Mouse (Mus musculus) kidney, embryonic 16.5 days (tissue): ENCODE measurements around the gene Defb11. TPM values are rescaled to one million over a fixed set of nuclear protein-coding genes. Genes with fewer than 3 reads are reported as not detected.
"Not testable (repeated sequence)": the region's sequence is repeated elsewhere in the genome, so short reads cannot be mapped to it uniquely, and the experiment has no call there.

Experiments
- ATAC-seq: fragments of 200-750 bp; cut with Nextera tagmentation; 2 replicates; pipeline ENCODE4 v1.8.0; 2017; ENCODE audit warnings: moderate TSS enrichment; ENCODE audit not compliant: low FRiP score, low TSS enrichment
- H3K27ac ChIP-seq: fragments of 300-500 bp; sonication (generic); 2 replicates; pipeline ENCODE4 v1.5.1; 2014; ENCODE audit warnings: low read length
- H3K27me3 ChIP-seq: fragments of 300-500 bp; sonication (generic); 2 replicates; pipeline ENCODE4 v1.6.1; 2014; ENCODE audit warnings: low read length, control low read depth, mixed read lengths; ENCODE audit not compliant: insufficient read depth
- H3K36me3 ChIP-seq: fragments of 300-500 bp; sonication (generic); 2 replicates; pipeline ENCODE4 v1.6.1; 2014; ENCODE audit warnings: low read length, control low read depth, mixed read lengths; ENCODE audit not compliant: insufficient read depth
- H3K4me1 ChIP-seq: fragments of 300-500 bp; sonication (generic); 2 replicates; pipeline ENCODE4 v1.6.1; 2014; ENCODE audit warnings: low read length, control low read depth, mixed read lengths; ENCODE audit not compliant: insufficient read depth
- H3K4me2 ChIP-seq: fragments of 300-500 bp; sonication (generic); replicated peaks from 2 replicates; pipeline ENCODE4 v1.6.1; 2014; ENCODE audit warnings: low read depth, low read length
- H3K4me3 ChIP-seq: fragments of 300-500 bp; sonication (generic); 2 replicates; pipeline ENCODE4 v1.5.1; 2014; ENCODE audit warnings: mild to moderate bottlenecking, low read length
- H3K9ac ChIP-seq: fragments of 300-500 bp; sonication (generic); replicated peaks from 2 replicates; pipeline ENCODE4 v1.6.1; 2014; ENCODE audit warnings: low read length
- H3K9me3 ChIP-seq: fragments of 300-500 bp; sonication (generic); 2 replicates; pipeline ENCODE4 v1.6.1; 2016; ENCODE audit warnings: low read length, control low read depth
- WGBS: fragments of 180-500 bp; shearing (Covaris S2); extraction: QIAGEN DNeasy Blood & Tissue Kit; methylation state at CpG from one replicate; pipeline ENCODE4 v1.1.7; 2014; 5-methylcytosine and 5-hydroxymethylcytosine counted together
- polyA plus RNA-seq: library from polyadenylated mRNA; unstranded; fragments of >200 nt; fragmentation: Nextera tagmentation; extraction: Ambion mirVana; gene quantifications from 2 replicates; pipeline ENCODE4 v1.2.1, GENCODE M21; 2015

Gene Defb11
- polyA plus RNA-seq: not detected in 2 replicates

DNA sequence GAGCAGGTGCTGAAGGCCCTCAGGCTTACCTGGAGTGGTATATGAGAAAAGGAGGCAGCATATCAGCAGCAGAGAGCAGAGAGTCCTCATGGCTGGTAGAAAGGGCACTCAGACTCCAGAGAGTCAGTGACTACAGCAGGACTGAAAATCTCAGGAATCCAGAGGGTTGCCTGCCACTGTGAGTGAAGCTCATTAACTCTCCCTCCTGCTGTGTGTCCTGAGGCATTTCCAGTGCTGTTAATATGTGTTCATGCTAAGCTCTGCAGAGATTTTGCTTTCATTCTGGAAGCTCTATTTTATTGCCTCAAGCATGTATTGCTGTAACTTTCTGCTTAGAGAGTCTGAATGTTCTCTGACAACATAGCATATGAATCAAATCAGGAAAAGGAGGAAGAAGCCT, at the start of gene Defb11:
TSS of gene Defb11 (minus strand) at position 123 of the 400 bp plus-strand sequence.
- 0 out of 2 replicates have a peak, but pooled peaks have one; percentile 51 for ATAC-seq
- H3K27ac ChIP-seq, H3K9me3 ChIP-seq, H3K9ac ChIP-seq, H3K27me3 ChIP-seq, H3K4me1 ChIP-seq, H3K4me3 ChIP-seq, H3K36me3 ChIP-seq, H3K4me2 ChIP-seq: not testable (repeated sequence)

- H3K27me3 ChIP-seq: no peaks in the 10 kb centered on the region
- H3K9me3 ChIP-seq: no peaks in the 10 kb centered on the region
- no peak overlapping the region for H3K4me3 ChIP-seq
- H3K4me1 ChIP-seq: no peaks in the 10 kb centered on the region
- no peaks in the 10 kb centered on the region for H3K36me3 ChIP-seq
- WGBS: 6% methylated on average over 9 of the region's 9 CpGs
- no peak overlapping the region for H3K27ac ChIP-seq
- H3K4me2 ChIP-seq: no peak overlapping the region
- no peak for ATAC-seq
- no peak overlapping the region for H3K9ac ChIP-seq
Observed at GRCm38 (mm10) chr8:21955321-21955720, 49.1 kb upstream of the Defb11 start.

GRCm38 (mm10) chr8:21947311-21948017, 41.3 kb upstream of the Defb11 start:
- Histone ChIP-seq H3K4me2 (no peak overlapping the region), H3K9me3 (no peaks in the 10 kb centered on the region), H3K4me3 (no peak overlapping the region), H3K27me3 (no peaks in the 10 kb centered on the region), H3K4me1 (no peaks in the 10 kb centered on the region), H3K36me3 (no peaks in the 10 kb centered on the region), H3K27ac (no peak overlapping the region), H3K9ac (no peak overlapping the region)
- ATAC-seq: peak; percentile 46
- 51% methylated on average over 9 of the region's 9 CpGs for WGBS

DNA sequence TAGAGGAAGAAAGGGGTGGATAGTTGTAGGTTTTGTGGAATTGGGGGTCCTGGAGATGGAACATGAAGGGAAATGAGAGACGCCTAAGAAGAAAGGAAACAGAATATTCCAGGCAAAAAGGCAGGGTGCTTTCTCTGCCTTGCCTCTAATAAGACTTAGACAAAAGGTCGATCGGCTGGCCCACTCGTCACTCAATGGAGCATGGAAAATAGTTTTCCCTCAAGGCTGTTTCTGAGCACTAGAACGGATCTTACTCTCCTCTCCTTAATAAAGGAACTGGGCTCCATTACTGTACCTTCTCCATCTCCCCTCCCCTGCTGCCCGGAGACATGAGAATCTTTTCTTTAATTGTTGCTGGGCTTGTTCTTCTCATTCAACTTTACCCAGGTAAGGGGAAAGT, 40.2 kb upstream of the Defb11 start, which contains the start of gene Defb13:
TSS of gene Defb13 (plus strand) at position 301 of the 400 bp plus-strand sequence.
- no peaks in the 10 kb centered on the region for H3K9me3 ChIP-seq
- H3K4me3 ChIP-seq: no peak within 1 kb of the TSS
- no peak within 1 kb of the TSS for H3K27ac ChIP-seq
- H3K36me3 ChIP-seq: no peaks in the 10 kb centered on the region
- ATAC-seq: no peak
- 67% methylated on average over 6 of the region's 6 CpGs for WGBS
- no peaks in the 10 kb centered on the region for H3K4me1 ChIP-seq
- H3K27me3 ChIP-seq: no peaks in the 10 kb centered on the region
- H3K4me2 ChIP-seq: no peak within 1 kb of the TSS
- no peak within 1 kb of the TSS for H3K9ac ChIP-seq

DNA sequence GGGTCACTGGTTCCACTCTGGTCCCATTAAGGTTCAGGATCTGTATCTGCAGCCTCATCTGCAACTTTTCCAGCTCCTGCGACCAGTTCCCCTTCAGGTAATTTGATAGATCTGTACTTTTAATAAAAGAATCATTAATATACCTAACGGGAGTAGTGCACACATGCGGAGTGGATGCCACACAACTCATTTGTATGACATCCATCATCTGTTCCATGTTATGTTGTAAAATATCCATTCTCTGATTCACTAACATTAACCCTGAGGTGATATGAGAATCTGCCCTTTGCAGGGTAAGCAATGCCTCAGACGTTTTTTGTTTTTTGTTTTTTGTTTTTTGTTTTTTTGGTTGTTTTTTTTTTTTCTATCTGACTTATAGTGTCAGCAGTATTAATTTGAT, 31.8 kb upstream of the Defb11 start, which contains the start of gene Defb35:
TSS of gene Defb35 (plus strand) at position 301 of the 400 bp plus-strand sequence.
- H3K4me2 ChIP-seq, H3K4me1 ChIP-seq: not testable (repeated sequence)
- 90% methylated on average over 4 of the region's 4 CpGs for WGBS

DNA sequence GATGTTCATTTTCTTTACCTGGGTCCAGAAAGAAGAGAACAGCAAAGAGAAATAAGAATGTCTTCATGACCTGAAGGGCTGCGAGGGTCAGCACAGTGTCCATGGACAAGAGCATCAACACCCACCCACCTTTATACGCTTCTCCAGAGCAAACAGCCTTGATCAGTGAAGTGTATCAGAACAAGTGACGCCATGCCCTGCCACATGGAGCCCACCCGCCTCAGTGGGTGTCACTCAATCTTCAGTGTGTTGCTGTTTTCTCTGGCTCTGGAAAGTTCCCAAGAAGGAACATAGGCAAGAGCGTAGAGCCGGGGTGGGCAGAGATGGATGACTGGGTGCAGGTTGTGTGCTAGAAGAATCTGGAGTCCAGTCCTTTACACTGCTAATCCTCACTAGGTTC, 26.4 kb upstream of the Defb11 start, which contains the start of gene Defb15:
TSS of gene Defb15 (minus strand) at position 101 of the 400 bp plus-strand sequence.
- H3K27me3 ChIP-seq: no peaks in the 10 kb centered on the region
- 73% methylated on average over 6 of the region's 6 CpGs for WGBS
- ATAC-seq: no peak
- no peak within 1 kb of the TSS for H3K4me3 ChIP-seq
- no peaks in the 10 kb centered on the region for H3K9me3 ChIP-seq
- H3K4me2 ChIP-seq: no peak within 1 kb of the TSS
- H3K27ac ChIP-seq: no peak within 1 kb of the TSS
- no peak within 1 kb of the TSS for H3K9ac ChIP-seq
- no peaks in the 10 kb centered on the region for H3K36me3 ChIP-seq
- H3K4me1 ChIP-seq: no peaks in the 10 kb centered on the region

More for the DNA sequence above, 31.8 kb upstream of the Defb11 start, which contains the start of gene Defb35:
- ATAC-seq, H3K27ac ChIP-seq, H3K36me3 ChIP-seq, H3K9ac ChIP-seq, H3K9me3 ChIP-seq, H3K4me3 ChIP-seq, H3K27me3 ChIP-seq: not testable (repeated sequence)

DNA sequence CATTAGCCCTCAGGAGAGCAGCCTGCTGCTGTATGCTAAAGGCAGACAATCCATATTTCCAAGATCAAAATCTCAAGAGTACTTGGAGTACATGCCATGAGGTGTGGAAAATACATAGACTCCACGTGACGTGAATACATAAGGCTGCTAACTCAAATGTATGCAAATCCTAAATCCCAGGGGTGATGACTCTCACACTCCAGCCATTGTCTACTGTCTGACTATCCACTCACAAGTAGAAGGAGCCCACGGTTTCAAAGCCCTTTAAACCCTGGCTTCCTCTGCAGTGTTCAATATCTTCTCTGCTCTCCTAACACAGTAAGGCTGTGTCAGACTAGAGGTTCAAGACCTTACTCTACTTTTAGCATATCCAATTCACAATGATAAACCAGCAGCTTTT, 24.5 kb upstream of the Defb11 start:
- not testable (repeated sequence) for H3K27me3 ChIP-seq, H3K9me3 ChIP-seq, H3K27ac ChIP-seq, H3K36me3 ChIP-seq, H3K9ac ChIP-seq, ATAC-seq, H3K4me3 ChIP-seq, H3K4me1 ChIP-seq, H3K4me2 ChIP-seq
- 84% methylated on average over 3 of the region's 3 CpGs for WGBS

DNA sequence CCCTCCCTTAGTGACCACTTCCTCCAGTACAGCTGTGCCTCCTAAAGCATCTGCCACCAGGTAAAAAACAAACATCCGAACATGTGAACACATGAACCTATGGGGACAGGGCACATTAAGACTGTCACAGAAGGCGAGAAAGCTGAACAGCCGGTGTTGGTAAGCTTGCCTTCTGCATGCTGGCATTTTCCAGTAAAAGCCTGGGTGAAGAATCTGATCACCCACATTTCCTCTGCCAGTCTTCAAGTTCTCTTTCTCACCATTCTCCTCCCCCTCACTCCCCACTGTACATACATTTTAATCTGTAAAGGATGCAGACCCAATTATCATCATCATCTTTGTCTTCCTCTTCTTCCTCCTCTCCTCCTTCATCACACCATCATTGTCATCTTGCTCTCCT, 9.4 kb upstream of the Defb11 start:
- Histone ChIP-seq H3K4me1 (no peaks in the 10 kb centered on the region), H3K27ac (no peak overlapping the region), H3K4me3 (no peak overlapping the region), H3K9ac (no peak overlapping the region), H3K9me3 (no peaks in the 10 kb centered on the region), H3K4me2 (no peak overlapping the region), H3K36me3 (no peaks in the 10 kb centered on the region), H3K27me3 (no peaks in the 10 kb centered on the region)
- ATAC-seq: no peak
- 81% methylated on average over 3 of the region's 3 CpGs for WGBS

- H3K27me3 ChIP-seq: no peaks in the 10 kb centered on the region
- no peak overlapping the region for H3K27ac ChIP-seq
- 35% methylated on average over 2 of the region's 2 CpGs for WGBS
- H3K4me1 ChIP-seq: no peaks in the 10 kb centered on the region
- no peak for ATAC-seq
- H3K36me3 ChIP-seq: no peaks in the 10 kb centered on the region
- H3K4me3 ChIP-seq: no peak overlapping the region
- H3K4me2 ChIP-seq: no peak overlapping the region
- H3K9me3 ChIP-seq: no peaks in the 10 kb centered on the region
- no peak overlapping the region for H3K9ac ChIP-seq
Observed at GRCm38 (mm10) chr8:21912554-21912953, 6.3 kb upstream of the Defb11 start.

- no peaks in the 10 kb centered on the region for H3K9me3 ChIP-seq
- no peaks in the 10 kb centered on the region for H3K27me3 ChIP-seq
- no peaks in the 10 kb centered on the region for H3K4me1 ChIP-seq
- no peak overlapping the region for H3K4me3 ChIP-seq
- WGBS: 3% methylated on average over 1 of the region's 1 CpGs
- no peak overlapping the region for H3K27ac ChIP-seq
- no peak overlapping the region for H3K9ac ChIP-seq
- no peaks in the 10 kb centered on the region for H3K36me3 ChIP-seq
- no peak for ATAC-seq
- no peak overlapping the region for H3K4me2 ChIP-seq
Observed at GRCm38 (mm10) chr8:21911931-21912330, 5.7 kb upstream of the Defb11 start.
